Mouse (Mus musculus) forebrain, postnatal 0 days (tissue): ENCODE data around the gene Bend5. TPM values are rescaled to one million over a fixed set of nuclear protein-coding genes. Genes with fewer than 3 reads are reported as not detected.

Experiments used
- ATAC-seq: fragments of 200-750 bp; cut with Nextera tagmentation; 2 replicates; pipeline ENCODE4 v1.8.0; 2017; ENCODE audit warnings: mild to moderate bottlenecking, moderate library complexity
- DNase-seq: peaks from one replicate; pipeline ENCODE4 v3.0.0-alpha.2; 2015
- H3K27ac ChIP-seq: fragments of 300-500 bp; sonication (generic); 2 replicates; pipeline ENCODE4 v1.5.1; 2014; ENCODE audit warnings: low read depth, mild to moderate bottlenecking, antibody characterized with exemption, low read length, moderate library complexity, mixed read lengths
- H3K27me3 ChIP-seq: fragments of 300-500 bp; sonication (generic); 2 replicates; pipeline ENCODE4 v1.6.1; 2014; ENCODE audit warnings: mild to moderate bottlenecking, low read length, mixed read lengths; ENCODE audit not compliant: insufficient read depth
- H3K36me3 ChIP-seq: fragments of 300-500 bp; sonication (generic); 2 replicates; pipeline ENCODE4 v1.6.1; 2014; ENCODE audit warnings: mild to moderate bottlenecking, moderate library complexity; ENCODE audit not compliant: insufficient read depth
- H3K4me1 ChIP-seq: fragments of 300-500 bp; sonication (generic); 2 replicates; pipeline ENCODE4 v1.6.1; 2014; ENCODE audit warnings: antibody characterized with exemption; ENCODE audit not compliant: insufficient read depth
- H3K4me2 ChIP-seq: fragments of 300-500 bp; sonication (generic); 2 replicates; pipeline ENCODE4 v1.6.1; 2014; ENCODE audit warnings: low read depth, mild to moderate bottlenecking, moderate library complexity
- H3K4me3 ChIP-seq: fragments of 300-500 bp; sonication (generic); 2 replicates; pipeline ENCODE4 v1.5.1; 2014; ENCODE audit warnings: low read depth, low read length, mixed read lengths
- H3K9ac ChIP-seq: fragments of 300-500 bp; sonication (generic); 2 replicates; pipeline ENCODE4 v1.6.1; 2014; ENCODE audit warnings: mild to moderate bottlenecking
- H3K9me3 ChIP-seq: fragments of 300-500 bp; sonication (generic); 2 replicates; pipeline ENCODE4 v1.6.1; 2016; ENCODE audit warnings: low read length
- CTCF ChIP-seq: sonication (generic); IDR thresholded peaks from 2 replicates; pipeline ENCODE4 v1.5.1; 2016; ENCODE audit warnings: antibody characterized with exemption, control low read depth, low read depth
- WGBS: fragments of 180-500 bp; shearing (Covaris S2); extraction: QIAGEN DNeasy Blood & Tissue Kit; methylation state at CpG from one replicate; pipeline ENCODE4 v1.1.7; 2014; 5-methylcytosine and 5-hydroxymethylcytosine counted together
- polyA plus RNA-seq: library from polyadenylated mRNA; unstranded; fragments of >200 nt; fragmentation: Nextera tagmentation; extraction: Ambion mirVana; gene quantifications from 2 replicates; pipeline ENCODE4 v1.2.1, GENCODE M21; 2015
- total RNA-seq: library from RNA; depleted of rRNA; stranded (reverse); fragments of >200 nt; gene quantifications from 2 replicates; pipeline ENCODE4 v1.2.3, GENCODE M21; 2014

The Bend5 gene
- total and polyA plus RNA-seq, 2 experiments from 2014 or later: 51.1 to 65.2 TPM

GRCm38 (mm10) chr4:111403243-111403642 is 11.6 kb upstream of the Bend5 start:
- no peak overlapping the region for H3K9ac ChIP-seq
- WGBS: 32% methylated on average over 1 of the region's 1 CpGs
- H3K27me3 ChIP-seq: no peaks in the 10 kb centered on the region
- no peak overlapping the region for H3K27ac ChIP-seq
- no peaks in the 10 kb centered on the region for H3K4me1 ChIP-seq
- DNase-seq: no peak
- H3K36me3 ChIP-seq: no peaks in the 10 kb centered on the region
- H3K4me3 ChIP-seq: no peak overlapping the region
- TF ChIP-seq CTCF: no peak
- no peak overlapping the region for H3K4me2 ChIP-seq
- no peak for ATAC-seq
- no peaks in the 10 kb centered on the region for H3K9me3 ChIP-seq

- peaks cover 7% of the 10 kb centered on the region; the same call in 1 of the 2 replicates for H3K4me1 ChIP-seq
- H3K27me3 ChIP-seq: peaks cover 3% of the 10 kb centered on the region; the same call in 1 of the 2 replicates
- TF ChIP-seq CTCF: no peak
- DNase-seq (no peak), ATAC-seq (no peak)
- no peak overlapping the region for H3K9ac ChIP-seq
- H3K36me3 ChIP-seq: no peaks in the 10 kb centered on the region
- 93% methylated on average over 4 of the region's 4 CpGs for WGBS
- no peak overlapping the region for H3K4me3 ChIP-seq
- no peak overlapping the region for H3K27ac ChIP-seq
- H3K4me2 ChIP-seq: no peak overlapping the region
- no peaks in the 10 kb centered on the region for H3K9me3 ChIP-seq
Measured at GRCm38 (mm10) chr4:111410731-111411130, 4.1 kb upstream of the Bend5 start.

- peak overlapping the region; percentile 81 for H3K4me3 ChIP-seq
- H3K4me2 ChIP-seq: peak overlapping the region; percentile 69
- H3K9ac ChIP-seq: peak overlapping the region; percentile 96
- ATAC-seq (peak; percentile 16), DNase-seq (no peak)
- TF ChIP-seq CTCF: no peak
- peaks cover 3% of the 10 kb centered on the region; the same call in 1 of the 2 replicates for H3K27me3 ChIP-seq
- 2% methylated on average over 6 of the region's 6 CpGs for WGBS
- H3K4me1 ChIP-seq: peaks cover 22% of the 10 kb centered on the region
- H3K27ac ChIP-seq: no peak overlapping the region
- H3K36me3 ChIP-seq: peaks cover 5% of the 10 kb centered on the region; the same call in 1 of the 2 replicates
- H3K9me3 ChIP-seq: no peaks in the 10 kb centered on the region
Measured at GRCm38 (mm10) chr4:111414399-111414798, 407 bp upstream of the Bend5 start.

- DNase-seq (no peak), ATAC-seq (no peak)
- Histone ChIP-seq H3K4me1 (peaks cover 24% of the 10 kb centered on the region), H3K9ac (no peak overlapping the region), H3K4me3 (peak overlapping the region; percentile 81), H3K36me3 (peaks cover 5% of the 10 kb centered on the region; the same call in 1 of the 2 replicates), H3K27ac (no peak overlapping the region), H3K27me3 (peaks cover 3% of the 10 kb centered on the region; the same call in 1 of the 2 replicates), H3K4me2 (peak overlapping the region; percentile 69), H3K9me3 (no peaks in the 10 kb centered on the region)
- no peak for TF ChIP-seq CTCF
- 64% methylated on average over 3 of the region's 3 CpGs for WGBS
Measured at GRCm38 (mm10) chr4:111416126-111416525, 1.3 kb downstream of the Bend5 start.

- H3K9me3 ChIP-seq: no peaks in the 10 kb centered on the region
- WGBS: 36% methylated on average over 3 of the region's 3 CpGs
- no peak overlapping the region for H3K27ac ChIP-seq
- TF ChIP-seq CTCF: no peak
- peaks cover 3% of the 10 kb centered on the region; the same call in 1 of the 2 replicates for H3K27me3 ChIP-seq
- peaks cover 5% of the 10 kb centered on the region; the same call in 1 of the 2 replicates for H3K36me3 ChIP-seq
- no peak overlapping the region for H3K9ac ChIP-seq
- no peak overlapping the region for H3K4me3 ChIP-seq
- DNase-seq (no peak), ATAC-seq (no peak)
- peaks cover 24% of the 10 kb centered on the region for H3K4me1 ChIP-seq
- peak overlapping the region; percentile 69 for H3K4me2 ChIP-seq
Measured at GRCm38 (mm10) chr4:111416551-111416950, 1.7 kb downstream of the Bend5 start.

- Histone ChIP-seq H3K4me1 (peaks cover 24% of the 10 kb centered on the region), H3K4me2 (no peak overlapping the region)
- no peak for DNase-seq
Measured at GRCm38 (mm10) chr4:111417716-111418115, 2.9 kb downstream of the Bend5 start.

GRCm38 (mm10) chr4:111419476-111419875 is 4.7 kb downstream of the Bend5 start:
- H3K9ac ChIP-seq: no peak overlapping the region
- H3K9me3 ChIP-seq: no peaks in the 10 kb centered on the region
- no peak overlapping the region for H3K4me2 ChIP-seq
- peaks cover 5% of the 10 kb centered on the region; the same call in 1 of the 2 replicates for H3K36me3 ChIP-seq
- H3K27me3 ChIP-seq: no peaks in the 10 kb centered on the region
- H3K27ac ChIP-seq: no peak overlapping the region
- TF ChIP-seq CTCF: no peak
- H3K4me3 ChIP-seq: no peak overlapping the region
- WGBS: 88% methylated on average over 1 of the region's 1 CpGs
- ATAC-seq: no peak
- H3K4me1 ChIP-seq: peaks cover 20% of the 10 kb centered on the region
- DNase-seq: no peak

More at GRCm38 (mm10) chr4:111417716-111418115, 2.9 kb downstream of the Bend5 start:
- Histone ChIP-seq H3K9me3 (no peaks in the 10 kb centered on the region), H3K4me3 (no peak overlapping the region), H3K36me3 (peaks cover 5% of the 10 kb centered on the region; the same call in 1 of the 2 replicates), H3K27me3 (peaks cover 3% of the 10 kb centered on the region; the same call in 1 of the 2 replicates), H3K9ac (no peak overlapping the region), H3K27ac (no peak overlapping the region)
- no peak for ATAC-seq
- WGBS: 87% methylated on average over 5 of the region's 5 CpGs
- TF ChIP-seq CTCF: no peak
